In genomic region chr9:60841393-60841792, GRCm38 (mm10) we compare ENCODE assay signal across 13 mouse cellular contexts. TPM values are rescaled to one million over a fixed set of nuclear protein-coding genes. Genes with fewer than 3 reads are reported as not detected.
DNase-seq lines count a peak whose midpoint lies in the region; ATAC-seq and TF ChIP-seq lines count a peak whose summit lies in the region.
"Had no signal": no experiment of that assay in that cellular context is flagged by ENCODE, and none has a peak within 500 bp of the region (broad histone marks: within the 10 kb centered on the region; RNA-seq: fewer than 3 reads in every experiment).

No protein-coding gene starts in this region.

- TF ChIP-seq CTCF in heart, adult 2 months (IDR thresholded peaks at IDR 0.05) = no peak

- no peaks in the 10 kb centered on the region for H3K27me3 ChIP-seq in heart, adult 2 months (ENCODE audit: control insufficient read depth, insufficient read depth, low read length)
- no peaks in the 10 kb centered on the region for H3K27me3 ChIP-seq in kidney, embryonic 16.5 days (ENCODE audit: insufficient read depth, low read length)
- no peaks in the 10 kb centered on the region for H3K27me3 ChIP-seq in embryonic facial prominence, embryonic 12.5 days

- peak overlapping the region; percentile 7; the same call in 1 of the 2 replicates for H3K4me3 ChIP-seq in heart, adult 2 months
- H3K4me3 ChIP-seq in kidney, embryonic 16.5 days (ENCODE audit: low read length) = no peak overlapping the region
- H3K4me3 ChIP-seq in embryonic facial prominence, embryonic 12.5 days = no peak overlapping the region
- H3K4me3 ChIP-seq: erythroblast, embryonic 14.5 days; left cerebral cortex, adult 2 months had no signal

- peaks cover 4% of the 10 kb centered on the region for H3K79me2 ChIP-seq in heart, adult 2 months (replicated peaks; ENCODE audit: control insufficient read depth, insufficient read depth, low read length)

- WGBS in heart, adult 2 months = 33% methylated on average over 5 of the region's 5 CpGs
- 23% methylated on average over 5 of the region's 5 CpGs for WGBS in kidney, embryonic 16.5 days
- WGBS in embryonic facial prominence, embryonic 12.5 days = 11% methylated on average over 5 of the region's 5 CpGs

- H3K4me1 ChIP-seq in heart, adult 2 months (ENCODE audit: control insufficient read depth, insufficient read depth, low read length) = peaks cover 33% of the 10 kb centered on the region
- peaks cover 44% of the 10 kb centered on the region for H3K4me1 ChIP-seq in kidney, embryonic 16.5 days (ENCODE audit: insufficient read depth, low read length)
- peaks cover 35% of the 10 kb centered on the region for H3K4me1 ChIP-seq in embryonic facial prominence, embryonic 12.5 days

- DNase-seq in heart, adult 2 months = no peak
- DNase-seq in heart, adult 8-10 months (ENCODE audit: low spot score) = no peak
- DNase-seq in kidney, adult 11 months = no peak
- DNase-seq in kidney, postnatal 36 days = peak; percentile 37 to 41
- no peak for DNase-seq in cerebellum, adult 18-20 months
- DNase-seq: cerebellum, postnatal 25 days; lung, embryonic 14.5 days had no signal

- ATAC-seq in kidney, embryonic 16.5 days (ENCODE audit: low FRiP score, low TSS enrichment) = no peak
- no peak for ATAC-seq in embryonic facial prominence, embryonic 12.5 days (ENCODE audit: insufficient number of reproducible peaks, insufficient read depth, low FRiP score, low TSS enrichment)
- ATAC-seq: CD4-positive, CD25-positive, alpha-beta regulatory T cell, adult 4 months had no signal

- peak overlapping the region; percentile 25; the same call in 1 of the 2 replicates for H3K9ac ChIP-seq in heart, adult 2 months (ENCODE audit: low read depth, low read length)
- no peak overlapping the region for H3K9ac ChIP-seq in kidney, embryonic 16.5 days (replicated peaks; ENCODE audit: low read length)
- H3K9ac ChIP-seq in embryonic facial prominence, embryonic 12.5 days = no peak overlapping the region
- H3K9ac ChIP-seq: lung, embryonic 14.5 days had no signal

- intact Hi-C loops in heart, adult 2 months (cut with DNase I) = no loop called here

- TF ChIP-seq EP300 in heart, adult 2 months (IDR thresholded peaks at IDR 0.05; ENCODE audit: insufficient read depth, low read depth, low read length) = no peak

- no peaks in the 10 kb centered on the region for H3K9me3 ChIP-seq in kidney, embryonic 16.5 days (ENCODE audit: low read length)
- no peaks in the 10 kb centered on the region for H3K9me3 ChIP-seq in embryonic facial prominence, embryonic 12.5 days

- peaks cover 12% of the 10 kb centered on the region for H3K36me3 ChIP-seq in heart, adult 2 months (ENCODE audit: control insufficient read depth, insufficient read depth, low read length)
- H3K36me3 ChIP-seq in kidney, embryonic 16.5 days (ENCODE audit: insufficient read depth, low read length) = no peaks in the 10 kb centered on the region
- no peaks in the 10 kb centered on the region for H3K36me3 ChIP-seq in embryonic facial prominence, embryonic 12.5 days

- TF ChIP-seq POLR2A in heart, adult 2 months (IDR thresholded peaks at IDR 0.05; ENCODE audit: insufficient read depth, low read depth, low read length) = 0 out of 2 replicates have a peak, but pooled peaks have one; percentile 34

- H3K27ac ChIP-seq in heart, adult 2 months = peak overlapping the region; percentile 95
- H3K27ac ChIP-seq in kidney, embryonic 16.5 days (ENCODE audit: low read length) = peak overlapping the region; percentile 70
- H3K27ac ChIP-seq in embryonic facial prominence, embryonic 12.5 days = peak overlapping the region; percentile 17; the same call in 1 of the 2 replicates
- H3K27ac ChIP-seq: left cerebral cortex, adult 2 months had no signal

- peak overlapping the region; percentile 18; the same call in 1 of the 2 replicates for H3K4me2 ChIP-seq in kidney, embryonic 16.5 days (replicated peaks; ENCODE audit: low read depth, low read length)
- no peak overlapping the region for H3K4me2 ChIP-seq in embryonic facial prominence, embryonic 12.5 days (replicated peaks)
- H3K4me2 ChIP-seq: lung, embryonic 14.5 days had no signal

RNA-seq across cellular contexts. Expression of gene Uaca, which starts 47.1 kb away (rescaled TPM):
- 10 to 100 TPM; 42.7 to 53.5 TPM for total RNA-seq in heart, adult 2 months (2021)
- 10.6 and 14.8 TPM in 2 replicates for polyA plus RNA-seq in heart, adult 2 months (2012; rRNA removed)
- total RNA-seq in heart, adult 8-10 months (2022) = 10 to 100 TPM; 47.1 to 58.4 (median 50.7) TPM
- 38.0 and 40.4 TPM in 2 replicates for polyA plus RNA-seq in kidney, embryonic 16.5 days (2015; fragmentation: Nextera tagmentation; extraction: Ambion mirVana)
- polyA plus RNA-seq in embryonic facial prominence, embryonic 12.5 days (2016; fragmentation: Nextera tagmentation; extraction: Ambion mirVana) = 33.8 and 37.1 TPM in 2 replicates
- total RNA-seq: monocyte, adult 5-6 weeks had no signal
- polyA plus RNA-seq: CD4-positive, CD25-positive, alpha-beta regulatory T cell, adult 4 months; erythroblast, embryonic 14.5 days had no signal

Comparison
In these comparisons a context has a peak if more than half of its experiments do, and no peak if none do; other contexts are left out.
1. DNase-seq: peak in kidney, postnatal 36 days (2 of 2); none in heart, adult 2 months (0 of 2), heart, adult 8-10 months (single experiment), kidney, adult 11 months (single experiment) and cerebellum, adult 18-20 months (0 of 2).
2. H3K27ac ChIP-seq: peak in every context shown above with its lines; median percentile 95 in heart, adult 2 months; 70 in kidney, embryonic 16.5 days; 17 in embryonic facial prominence, embryonic 12.5 days.